Mouse (Mus musculus) naive thymus-derived CD4-positive, alpha-beta T cell, adult 2 months (primary cell): ENCODE results near the gene Eras.
"Not testable (repeated sequence)": the region's sequence is repeated elsewhere in the genome, so short reads cannot be mapped to it uniquely, and the experiment has no call there.

Source experiments
- DNase-seq: peaks from one replicate; pipeline ENCODE4 v3.0.0-alpha.2; 2011; ENCODE audit warnings: low read depth

The Eras gene

DNA sequence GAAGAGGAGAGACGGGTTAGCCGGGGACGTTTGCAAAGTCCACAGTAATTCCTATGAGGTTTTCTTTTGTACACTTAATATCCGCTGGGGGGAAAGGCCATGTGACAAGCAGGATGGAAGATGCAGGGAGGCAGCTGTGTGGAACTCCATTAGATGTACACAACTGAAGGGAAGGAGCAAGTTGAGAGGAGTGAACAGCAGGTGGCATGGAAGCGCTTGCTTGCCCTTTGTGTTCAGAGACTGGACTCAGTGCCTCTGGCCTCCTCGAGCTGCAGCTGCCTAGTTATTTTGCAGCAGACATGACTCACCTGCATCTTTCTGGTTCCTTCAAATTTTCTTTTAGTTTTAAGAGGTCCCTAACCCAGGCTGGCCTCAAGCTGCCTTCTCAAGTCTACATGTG, 17.9 kb downstream of the Eras start:
- no peak for DNase-seq

DNA sequence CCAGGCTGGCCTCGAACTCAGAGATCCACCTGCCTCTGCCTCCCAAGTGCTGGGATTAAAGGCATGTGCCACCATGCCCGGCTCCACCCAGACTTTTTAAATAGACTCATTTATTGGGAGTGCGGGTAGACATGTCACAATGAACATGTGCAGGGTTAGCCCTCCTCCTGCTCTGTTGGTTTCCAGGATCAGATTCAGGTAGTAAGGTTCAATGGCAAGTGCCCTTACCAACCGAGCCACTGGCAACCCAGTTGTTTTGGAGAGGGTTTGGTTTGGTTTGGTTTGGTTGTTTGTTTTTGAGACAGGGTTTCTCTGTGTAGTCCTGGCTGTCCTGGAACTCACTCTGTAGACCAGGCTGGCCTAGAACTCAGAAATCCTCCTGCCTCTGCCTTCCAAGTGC, 19.2 kb downstream of the Eras start, which contains the start of gene Gm10490:
Gene Gm10490, plus strand, starts transcription at position 301 of the 400 bp plus-strand sequence.
- not testable (repeated sequence) for DNase-seq

GRCm38 (mm10) chrX:7907735-7908134, 20.7 kb downstream of the Eras start, which contains the start of gene Gm10491:
Gene Gm10491 (minus strand): TSS chrX:7907835.
- no peak for DNase-seq

- no peak for DNase-seq
Observed at GRCm38 (mm10) chrX:7904441-7904840, 24.0 kb downstream of the Eras start.

- DNase-seq = peak; percentile 93
Observed at GRCm38 (mm10) chrX:7898880-7899874, 29.2 kb downstream of the Eras start, which contains the start of the genes Pqbp1 and Timm17b. Gene Pqbp1 (minus strand): TSS chrX:7899269. Gene Timm17b (plus strand): TSS chrX:7899357.

- no peak for DNase-seq
Observed at GRCm38 (mm10) chrX:7898211-7898610, 30.2 kb downstream of the Eras start.

DNA sequence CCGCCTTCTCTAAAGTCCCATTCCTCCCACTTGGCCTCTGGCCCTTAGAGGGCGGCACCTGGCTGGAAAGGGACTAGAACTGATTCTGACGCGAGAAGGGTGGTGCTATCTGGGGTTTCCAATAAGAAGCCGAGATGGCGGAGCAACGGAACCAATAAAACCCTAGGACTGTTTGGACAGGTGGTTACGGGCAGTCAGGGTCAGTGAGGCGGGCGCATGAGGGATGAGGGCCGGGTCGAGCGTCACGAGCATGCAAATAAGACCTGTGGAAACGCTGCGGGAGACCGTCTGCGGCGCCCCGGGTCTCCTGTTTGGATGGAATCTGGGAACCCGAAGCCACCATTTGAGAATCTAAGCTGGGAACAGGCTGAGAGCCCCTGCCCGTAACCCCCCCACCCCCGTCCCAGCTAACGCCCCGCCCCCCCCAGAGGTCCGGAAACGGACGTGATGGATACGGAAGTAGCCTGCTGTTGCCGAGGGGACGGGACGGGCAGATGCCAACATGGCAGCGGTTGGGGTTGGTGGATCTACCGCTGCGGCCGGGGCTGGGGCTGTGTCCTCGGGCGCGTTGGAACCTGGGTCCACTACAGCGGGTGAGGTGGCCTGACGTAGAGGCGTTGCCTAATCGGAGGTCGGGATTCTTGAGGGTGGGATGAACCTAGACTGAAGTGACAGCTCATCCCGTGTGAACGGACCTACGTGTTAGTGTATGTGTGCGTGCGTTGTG, 44.4 kb downstream of the Eras start, which contains the start of gene Slc35a2:
Gene Slc35a2, plus strand, starts transcription at position 188 of the 727 bp plus-strand sequence.
- DNase-seq = peak; percentile 72

GRCm38 (mm10) chrX:7879819-7880218, 48.6 kb downstream of the Eras start:
- DNase-seq = peak; percentile 85

DNA sequence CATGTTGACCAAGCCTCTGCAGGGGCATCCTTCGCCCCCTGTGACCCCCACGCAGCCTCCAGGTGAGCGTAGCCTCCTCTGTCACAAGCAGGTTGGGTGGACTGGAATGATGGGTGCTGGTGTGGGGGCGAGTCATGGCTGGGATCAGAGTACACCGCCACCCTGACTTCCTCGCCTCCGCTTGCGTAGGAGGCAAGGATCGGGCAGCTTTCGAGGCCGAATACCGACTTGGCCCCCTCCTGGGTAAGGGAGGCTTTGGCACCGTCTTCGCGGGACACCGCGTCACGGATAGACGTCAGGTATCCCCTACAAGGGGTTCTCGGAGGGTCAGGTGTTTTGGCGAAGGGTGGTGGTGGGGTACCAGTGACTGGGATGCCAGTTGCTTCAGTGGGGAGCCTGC, 49.9 kb downstream of the Eras start:
- peak; percentile 56 for DNase-seq

DNA sequence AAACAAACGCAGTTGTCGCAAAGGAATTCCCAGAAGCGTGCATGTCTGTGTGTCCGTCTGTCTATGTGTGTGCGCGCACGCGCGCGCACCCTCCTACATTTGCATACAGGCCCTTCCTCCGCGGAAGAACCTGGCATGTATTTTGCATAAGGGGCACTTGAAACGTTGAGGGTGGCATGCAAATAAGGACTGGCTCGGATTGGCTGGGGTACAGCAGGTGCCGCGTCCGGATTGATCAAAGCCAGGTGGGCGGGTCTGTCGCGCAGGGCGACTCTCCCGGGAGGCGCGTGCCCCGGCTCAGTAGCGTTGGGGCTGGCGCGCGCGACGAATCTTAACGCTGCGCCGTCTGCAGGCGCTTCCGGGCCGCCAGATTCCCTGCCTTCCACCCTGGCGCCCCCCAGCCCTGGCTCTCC, 50.4 kb downstream of the Eras start, which contains the start of gene Pim2:
Gene Pim2, plus strand, starts transcription at position 256 of the 413 bp plus-strand sequence.
- DNase-seq = peak; percentile 90
